In the genomic region with DNA sequence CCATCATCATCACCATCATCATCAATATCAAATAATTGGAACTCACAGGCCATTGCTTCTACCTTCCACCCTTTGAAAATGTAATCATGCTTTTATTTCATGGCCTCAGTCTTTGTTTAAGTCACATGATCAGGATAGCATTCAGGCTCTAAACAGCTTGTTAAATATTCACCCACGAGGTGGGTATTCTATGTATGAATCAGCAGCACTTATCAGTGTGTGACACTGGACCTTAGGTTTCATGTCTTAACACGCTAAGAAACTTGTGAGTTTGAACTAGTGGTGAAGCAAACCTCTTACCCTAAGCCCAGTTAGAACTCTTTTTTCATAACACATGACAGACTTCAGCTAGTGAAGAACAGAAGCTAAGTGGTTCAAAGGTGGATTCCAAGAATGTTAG, we compare ENCODE assay signal across 21 mouse cellular contexts.
"Had no signal": no experiment of that assay in that cellular context is flagged by ENCODE, and none has a peak within 500 bp of the region (broad histone marks: within the 10 kb centered on the region; RNA-seq: fewer than 3 reads in every experiment).

No protein-coding gene starts in this region.

- H3K9me3 ChIP-seq: limb, embryonic 10.5 days; limb, embryonic 13.5 days; liver, embryonic 12.5 days; liver, embryonic 15.5 days; lung, embryonic 15.5 days; midbrain, embryonic 10.5 days; midbrain, embryonic 13.5 days; stomach, embryonic 15.5 days had no signal

- H3K27ac ChIP-seq: limb, embryonic 10.5 days; limb, embryonic 13.5 days; liver, embryonic 12.5 days; liver, embryonic 15.5 days; lung, embryonic 15.5 days; midbrain, embryonic 10.5 days; midbrain, embryonic 13.5 days; stomach, embryonic 15.5 days had no signal

- H3K9ac ChIP-seq: limb, embryonic 13.5 days; liver, embryonic 12.5 days; liver, embryonic 15.5 days; lung, embryonic 15.5 days; midbrain, embryonic 13.5 days; stomach, embryonic 15.5 days had no signal

- H3K36me3 ChIP-seq: limb, embryonic 10.5 days; limb, embryonic 13.5 days; liver, embryonic 12.5 days; liver, embryonic 15.5 days; lung, embryonic 15.5 days; midbrain, embryonic 10.5 days; midbrain, embryonic 13.5 days; stomach, embryonic 15.5 days had no signal

- H3K4me2 ChIP-seq: limb, embryonic 13.5 days; liver, embryonic 12.5 days; liver, embryonic 15.5 days; lung, embryonic 15.5 days; midbrain, embryonic 13.5 days; stomach, embryonic 15.5 days had no signal

- ATAC-seq: liver, embryonic 12.5 days; midbrain, embryonic 13.5 days had no signal

- DNase-seq: kidney, adult 18-20 months; kidney, adult 9 months; kidney, postnatal 14 days; kidney, postnatal 4 days; liver; lung, adult 18-20 months; lung, postnatal 10 days; lung, postnatal 36 days; right cerebral cortex, postnatal 4 days; spleen, adult 18-20 months; thymus, adult 2 months; thymus, postnatal 14 days had no signal

- H3K4me3 ChIP-seq: limb, embryonic 10.5 days; limb, embryonic 13.5 days; liver, embryonic 12.5 days; liver, embryonic 15.5 days; lung, embryonic 15.5 days; megakaryocyte, embryonic 14.5 days; midbrain, embryonic 10.5 days; midbrain, embryonic 13.5 days; stomach, embryonic 15.5 days had no signal

- H3K27me3 ChIP-seq: limb, embryonic 13.5 days; liver, embryonic 12.5 days; liver, embryonic 15.5 days; lung, embryonic 15.5 days; midbrain, embryonic 13.5 days; stomach, embryonic 15.5 days had no signal

- H3K4me1 ChIP-seq: liver, embryonic 15.5 days; midbrain, embryonic 13.5 days had no signal
